Mouse (Mus musculus) ES-Bruce4 (cell line): ENCODE data around the gene Vmn1r198.

Source experiments
- CTCF ChIP-seq: IDR thresholded peaks from one replicate; pipeline ENCODE4 v1.8.1; 2011; ENCODE audit warnings: low read depth, low read length
- POLR2A ChIP-seq: IDR thresholded peaks from one replicate; pipeline ENCODE4 v1.8.1; 2011; ENCODE audit warnings: low read length; ENCODE audit not compliant: insufficient read depth

GRCm38 (mm10) chr13:22390073-22390472 lies 39.9 kb downstream of the Vmn1r198 start, which contains the start of gene Vmn1r200:
- TF ChIP-seq CTCF (no peak), POLR2A (no peak)
